Mouse (Mus musculus) embryonic fibroblast, embryonic 13.5 days (primary cell): Measurements from ENCODE around the gene Zfp451.

Source experiments
- CTCF ChIP-seq: IDR thresholded peaks from 2 replicates; pipeline ENCODE4 v1.5.1; 2011; ENCODE audit warnings: mild to moderate bottlenecking, control low read depth, low read length, moderate library complexity, borderline replicate concordance; ENCODE audit not compliant: insufficient read depth
- POLR2A ChIP-seq: IDR thresholded peaks from 2 replicates; pipeline ENCODE4 v1.6.1; 2011; ENCODE audit warnings: low read depth, mild to moderate bottlenecking, control low read depth, low read length, moderate library complexity

GRCm38 (mm10) chr1:33813495-33813867 is 914 bp downstream of the Zfp451 start:
- TF ChIP-seq POLR2A (no peak), CTCF (no peak)
